Comparison of ENCODE assay signal across 11 mouse cellular contexts in genomic region chr13:104918663-104919062, GRCm38 (mm10). TPM values are rescaled to one million over a fixed set of nuclear protein-coding genes. Genes with fewer than 3 reads are reported as not detected.
DNase-seq lines count a peak whose midpoint lies in the region; ATAC-seq and TF ChIP-seq lines count a peak whose summit lies in the region.
"Had no signal": no experiment of that assay in that cellular context is flagged by ENCODE, and none has a peak within 500 bp of the region (broad histone marks: within the 10 kb centered on the region; RNA-seq: fewer than 3 reads in every experiment).

No protein-coding gene starts in this region.

- no peaks in the 10 kb centered on the region for H3K27me3 ChIP-seq in heart, postnatal 0 days (ENCODE audit: control insufficient read depth, insufficient read depth, low read length)
- H3K27me3 ChIP-seq in liver, embryonic 14.5 days (ENCODE audit: control insufficient read depth, insufficient read depth, low read length): no peaks in the 10 kb centered on the region
- no peaks in the 10 kb centered on the region for H3K27me3 ChIP-seq in forebrain, embryonic 13.5 days
- H3K27me3 ChIP-seq: kidney, embryonic 15.5 days had no signal

- no peaks in the 10 kb centered on the region for H3K4me1 ChIP-seq in heart, postnatal 0 days (ENCODE audit: control insufficient read depth, insufficient read depth)
- no peaks in the 10 kb centered on the region for H3K4me1 ChIP-seq in liver, embryonic 14.5 days (replicated peaks; ENCODE audit: control insufficient read depth in 2 of 2, insufficient read depth in 2 of 2, low read length in 1 of 2)
- H3K4me1 ChIP-seq in forebrain, embryonic 13.5 days: 0 out of 2 replicates have a peak, but pooled peaks cover 6% of the 10 kb centered on the region
- H3K4me1 ChIP-seq: kidney, embryonic 15.5 days had no signal

- no peak overlapping the region for H3K27ac ChIP-seq in heart, postnatal 0 days (ENCODE audit: low read depth)
- no peak overlapping the region for H3K27ac ChIP-seq in liver, embryonic 14.5 days
- H3K27ac ChIP-seq in forebrain, embryonic 13.5 days: no peak overlapping the region
- H3K27ac ChIP-seq: kidney, embryonic 15.5 days; macrophage had no signal

- WGBS in heart, postnatal 0 days: 77% methylated on average over 16 of the region's 16 CpGs
- 72% methylated on average over 16 of the region's 16 CpGs for WGBS in liver, embryonic 14.5 days (ENCODE audit: insufficient replicate concordance)
- WGBS in forebrain, embryonic 13.5 days: 82% methylated on average over 16 of the region's 16 CpGs

- peak; percentile 40; the same call in 1 of the 2 replicates for TF ChIP-seq CTCF in heart, postnatal 0 days (IDR thresholded peaks at IDR 0.05; ENCODE audit: low read depth)
- TF ChIP-seq CTCF in liver, embryonic 14.5 days (IDR thresholded peaks at IDR 0.05; ENCODE audit: low read depth): peak; percentile 77

- no peak for ATAC-seq in heart, postnatal 0 days (ENCODE audit: insufficient read depth, low read depth)
- no peak for ATAC-seq in liver, embryonic 14.5 days (ENCODE audit: insufficient read depth)
- ATAC-seq in forebrain, embryonic 13.5 days: no peak

- no peak overlapping the region for H3K4me3 ChIP-seq in heart, postnatal 0 days (ENCODE audit: low read depth, low read length)
- no peak overlapping the region for H3K4me3 ChIP-seq in liver, embryonic 14.5 days (ENCODE audit: insufficient read depth in 1 of 2, low read depth in 2 of 2, low read length in 2 of 2)
- no peak overlapping the region for H3K4me3 ChIP-seq in forebrain, embryonic 13.5 days
- H3K4me3 ChIP-seq: kidney, embryonic 15.5 days had no signal

- no peaks in the 10 kb centered on the region for H3K36me3 ChIP-seq in heart, postnatal 0 days (replicated peaks; ENCODE audit: control insufficient read depth, insufficient read depth, low read length)
- H3K36me3 ChIP-seq in liver, embryonic 14.5 days (replicated peaks; ENCODE audit: control insufficient read depth, insufficient read depth, low read depth): no peaks in the 10 kb centered on the region
- no peaks in the 10 kb centered on the region for H3K36me3 ChIP-seq in forebrain, embryonic 13.5 days (ENCODE audit: poor library complexity, severe bottlenecking)
- H3K36me3 ChIP-seq: kidney, embryonic 15.5 days had no signal

- no peak for DNase-seq in heart, postnatal 0 days (ENCODE audit: low spot score)
- DNase-seq in heart, postnatal 25 days (ENCODE audit: low spot score): no peak
- peak; percentile 32 for DNase-seq in 416B (ENCODE audit: low read depth)
- DNase-seq in MEL-GATA-1-ER (ENCODE audit: extremely low read depth, low read depth): peak; percentile 17
- DNase-seq in liver, embryonic 14.5 days (ENCODE audit: low read depth in 3 of 3, low spot score in 3 of 3): no peak
- no peak for DNase-seq in spleen, postnatal 36 days (ENCODE audit: low spot score in 2 of 2)
- DNase-seq in left cerebral cortex, postnatal 14 days (ENCODE audit: low spot score in 2 of 2): no peak
- DNase-seq: gastrocnemius, postnatal 36 days had no signal

- H3K4me2 ChIP-seq in heart, postnatal 0 days (ENCODE audit: low read depth, low read length): no peak overlapping the region
- no peak overlapping the region for H3K4me2 ChIP-seq in liver, embryonic 14.5 days (ENCODE audit: low read depth)
- H3K4me2 ChIP-seq in forebrain, embryonic 13.5 days: no peak overlapping the region
- H3K4me2 ChIP-seq: kidney, embryonic 15.5 days had no signal

- no peak for TF ChIP-seq EP300 in heart, postnatal 0 days (IDR thresholded peaks at IDR 0.05; ENCODE audit: low read depth)
- TF ChIP-seq EP300 in liver, embryonic 14.5 days (IDR thresholded peaks at IDR 0.05; ENCODE audit: low read depth): no peak

- no peaks in the 10 kb centered on the region for H3K9me3 ChIP-seq in heart, postnatal 0 days (replicated peaks; ENCODE audit: control insufficient read depth, low read length)
- no peaks in the 10 kb centered on the region for H3K9me3 ChIP-seq in liver, embryonic 14.5 days (ENCODE audit: control insufficient read depth, low read length)
- no peaks in the 10 kb centered on the region for H3K9me3 ChIP-seq in forebrain, embryonic 13.5 days (replicated peaks)
- H3K9me3 ChIP-seq: kidney, embryonic 15.5 days had no signal

- H3K9ac ChIP-seq in heart, postnatal 0 days (replicated peaks; ENCODE audit: low read depth, low read length): no peak overlapping the region
- no peak overlapping the region for H3K9ac ChIP-seq in liver, embryonic 14.5 days (replicated peaks)
- H3K9ac ChIP-seq in forebrain, embryonic 13.5 days: no peak overlapping the region
- H3K9ac ChIP-seq: kidney, embryonic 15.5 days had no signal

- intact Hi-C loops in heart, postnatal 25 days (cut with DNase I): no loop called here
- intact Hi-C loops in left cerebral cortex, postnatal 14 days (cut with DNase I): no loop called here

RNA-seq across cellular contexts. Expression of gene Shisal2b, which starts 55.0 kb away (rescaled TPM):
- total RNA-seq in heart, postnatal 0 days (2014; rRNA removed; ENCODE audit: low replicate concordance): not detected in 2 replicates
- polyA plus RNA-seq in heart, postnatal 0 days (2015; fragmentation: Nextera tagmentation; extraction: Ambion mirVana): not detected in 2 replicates
- total RNA-seq in heart, postnatal 25 days (2021): not detected
- polyA plus RNA-seq in liver, embryonic 14.5 days (2012; rRNA removed): not detected in 2 replicates
- polyA plus RNA-seq in liver, embryonic 14.5 days (2014; fragmentation: Nextera tagmentation; extraction: Ambion mirVana): not detected in 2 replicates
- 1 to 10 TPM in 1 of 2 experiments, under 1 TPM in 1; 0.53 to 2.6 TPM for total RNA-seq in left cerebral cortex, postnatal 14 days (2021)
- polyA plus RNA-seq in forebrain, embryonic 13.5 days (2015; fragmentation: Nextera tagmentation; extraction: Ambion mirVana): 0.30 and 0.38 TPM in 2 replicates
- total RNA-seq: gastrocnemius, postnatal 36 days had no signal
- polyA plus RNA-seq: macrophage had no signal

Comparison
In these comparisons a context has a peak if more than half of its experiments do, and no peak if none do; other contexts are left out.
1. DNase-seq: peak in 416B (single experiment) and MEL-GATA-1-ER (single experiment); none in heart, postnatal 0 days (single experiment), heart, postnatal 25 days (single experiment), liver, embryonic 14.5 days (0 of 3), spleen, postnatal 36 days (0 of 2) and left cerebral cortex, postnatal 14 days (0 of 2).